In genomic region chr11:84919276-84919675, GRCm38 (mm10) we compare ENCODE assay signal across 9 mouse cellular contexts. TPM values are rescaled to one million over a fixed set of nuclear protein-coding genes. Genes with fewer than 3 reads are reported as not detected.
DNase-seq lines count a peak whose midpoint lies in the region; ATAC-seq and TF ChIP-seq lines count a peak whose summit lies in the region.
"Had no signal": no experiment of that assay in that cellular context is flagged by ENCODE, and none has a peak within 500 bp of the region (broad histone marks: within the 10 kb centered on the region; RNA-seq: fewer than 3 reads in every experiment).

No protein-coding gene starts in this region.

- no peaks in the 10 kb centered on the region for H3K4me1 ChIP-seq in midbrain, postnatal 0 days (ENCODE audit: insufficient read depth, low read length)
- H3K4me1 ChIP-seq in midbrain, embryonic 16.5 days (ENCODE audit: control insufficient read depth, insufficient read depth, low read length) = peaks cover 16% of the 10 kb centered on the region

- H3K9ac ChIP-seq in midbrain, postnatal 0 days (replicated peaks; ENCODE audit: low read length, poor library complexity, severe bottlenecking) = no peak overlapping the region
- no peak overlapping the region for H3K9ac ChIP-seq in midbrain, embryonic 16.5 days (ENCODE audit: low read depth, low read length)
- H3K9ac ChIP-seq: neural tube, embryonic 13.5 days had no signal

- TF ChIP-seq CTCF in midbrain, postnatal 0 days (IDR thresholded peaks at IDR 0.05) = peak; percentile 64

- H3K27me3 ChIP-seq in midbrain, postnatal 0 days (ENCODE audit: insufficient read depth, low read length) = no peaks in the 10 kb centered on the region
- no peaks in the 10 kb centered on the region for H3K27me3 ChIP-seq in midbrain, embryonic 16.5 days (ENCODE audit: control insufficient read depth, insufficient read depth, low read depth, low read length)
- H3K27me3 ChIP-seq: neural tube, embryonic 13.5 days had no signal

- no peak overlapping the region for H3K4me2 ChIP-seq in midbrain, postnatal 0 days (ENCODE audit: low read depth, low read length, poor library complexity, severe bottlenecking)
- no peak overlapping the region for H3K4me2 ChIP-seq in midbrain, embryonic 16.5 days (ENCODE audit: low read length)

- H3K36me3 ChIP-seq in midbrain, postnatal 0 days (ENCODE audit: insufficient read depth, low read length) = 0 out of 2 replicates have a peak, but pooled peaks cover under 1% of the 10 kb centered on the region
- no peaks in the 10 kb centered on the region for H3K36me3 ChIP-seq in midbrain, embryonic 16.5 days (ENCODE audit: control insufficient read depth, insufficient read depth, low read length)
- H3K36me3 ChIP-seq: neural tube, embryonic 13.5 days had no signal

- no peak overlapping the region for H3K27ac ChIP-seq in midbrain, postnatal 0 days (ENCODE audit: low read depth, low read length)
- no peak overlapping the region for H3K27ac ChIP-seq in midbrain, embryonic 16.5 days (ENCODE audit: low read length)
- H3K27ac ChIP-seq: neural tube, embryonic 13.5 days had no signal

- H3K9me3 ChIP-seq in midbrain, postnatal 0 days (ENCODE audit: low read length) = no peaks in the 10 kb centered on the region
- H3K9me3 ChIP-seq in midbrain, embryonic 16.5 days (replicated peaks; ENCODE audit: control insufficient read depth, low read length, poor library complexity, severe bottlenecking) = no peaks in the 10 kb centered on the region
- H3K9me3 ChIP-seq: neural tube, embryonic 13.5 days had no signal

- no peak for ATAC-seq in cerebellum, adult (ENCODE audit: insufficient number of reproducible peaks, low FRiP score, low TSS enrichment)
- ATAC-seq in midbrain, postnatal 0 days (ENCODE audit: low FRiP score) = no peak
- no peak for ATAC-seq in midbrain, embryonic 16.5 days

- 29% methylated on average over 3 of the region's 3 CpGs for WGBS in midbrain, postnatal 0 days
- 40% methylated on average over 3 of the region's 3 CpGs for WGBS in midbrain, embryonic 16.5 days

- intact Hi-C loops in heart, postnatal 14 days (cut with DNase I) = no loop called here

- no peak overlapping the region for H3K4me3 ChIP-seq in midbrain, postnatal 0 days (ENCODE audit: low read depth, low read length)
- no peak overlapping the region for H3K4me3 ChIP-seq in midbrain, embryonic 16.5 days (ENCODE audit: low read depth, low read length)
- H3K4me3 ChIP-seq: neural tube, embryonic 13.5 days had no signal

- DNase-seq in cerebellum, adult 11 months = peak; percentile 22
- peak; percentile 35 for DNase-seq in midbrain, postnatal 0 days (ENCODE audit: low spot score)
- peak; percentile 60 for DNase-seq in c-Kit-negative CD71-positive TER-119-positive erythroid progenitor cells, embryonic 14.5 days (ENCODE audit: low read depth, low spot score)
- peak; percentile 17 to 43 for DNase-seq in heart, postnatal 14 days
- DNase-seq in natural killer cell, adult 2 months (ENCODE audit: low spot score in 2 of 2) = peak; percentile 47 to 63
- DNase-seq in right cerebral cortex, postnatal 25 days = no peak

RNA-seq across cellular contexts. Expression of gene Znhit3, which starts 3.1 kb away (rescaled TPM):
- total RNA-seq in midbrain, postnatal 0 days (2014; rRNA removed) = 30.0 and 36.0 TPM in 2 replicates
- 79.7 and 86.3 TPM in 2 replicates for polyA plus RNA-seq in midbrain, postnatal 0 days (2015; fragmentation: Nextera tagmentation; extraction: Ambion mirVana)
- 63.4 and 64.2 TPM in 2 replicates for polyA plus RNA-seq in midbrain, embryonic 16.5 days (2015; fragmentation: Nextera tagmentation; extraction: Ambion mirVana)
- 1 to 10 TPM; 8.5 to 8.6 TPM for total RNA-seq in heart, postnatal 14 days (2021)

RNA-seq across cellular contexts. Expression of gene Car4, which starts 38.3 kb away (rescaled TPM):
- 0.71 and 1.5 TPM in 2 replicates for total RNA-seq in midbrain, postnatal 0 days (2014; rRNA removed)
- 9.0 and 12.1 TPM in 2 replicates for polyA plus RNA-seq in midbrain, postnatal 0 days (2015; fragmentation: Nextera tagmentation; extraction: Ambion mirVana)
- 3.6 and 5.7 TPM in 2 replicates for polyA plus RNA-seq in midbrain, embryonic 16.5 days (2015; fragmentation: Nextera tagmentation; extraction: Ambion mirVana)
- total RNA-seq in heart, postnatal 14 days (2021) = 10 to 100 TPM; 63.6 to 82.3 TPM

RNA-seq across cellular contexts. Expression of gene Pigw, which starts 39.2 kb away (rescaled TPM):
- 1.9 and 3.7 TPM in 2 replicates for total RNA-seq in midbrain, postnatal 0 days (2014; rRNA removed)
- polyA plus RNA-seq in midbrain, postnatal 0 days (2015; fragmentation: Nextera tagmentation; extraction: Ambion mirVana) = 1.6 and 1.7 TPM in 2 replicates
- polyA plus RNA-seq in midbrain, embryonic 16.5 days (2015; fragmentation: Nextera tagmentation; extraction: Ambion mirVana) = 2.4 and 3.4 TPM in 2 replicates
- total RNA-seq in heart, postnatal 14 days (2021) = 1 to 10 TPM; 5.3 to 6.0 TPM

RNA-seq across cellular contexts. Expression of gene Myo19, which starts 39.3 kb away (rescaled TPM):
- 9.4 and 13.6 TPM in 2 replicates for total RNA-seq in midbrain, postnatal 0 days (2014; rRNA removed)
- 4.4 and 4.7 TPM in 2 replicates for polyA plus RNA-seq in midbrain, postnatal 0 days (2015; fragmentation: Nextera tagmentation; extraction: Ambion mirVana)
- polyA plus RNA-seq in midbrain, embryonic 16.5 days (2015; fragmentation: Nextera tagmentation; extraction: Ambion mirVana) = 5.3 and 5.8 TPM in 2 replicates
- total RNA-seq in heart, postnatal 14 days (2021) = 10 to 100 TPM; 10.6 to 10.7 TPM

RNA-seq across cellular contexts. Expression of gene Ggnbp2, which starts 48.7 kb away (rescaled TPM):
- total RNA-seq in midbrain, postnatal 0 days (2014; rRNA removed) = 39.2 and 52.1 TPM in 2 replicates
- polyA plus RNA-seq in midbrain, postnatal 0 days (2015; fragmentation: Nextera tagmentation; extraction: Ambion mirVana) = 62.9 and 65.8 TPM in 2 replicates
- polyA plus RNA-seq in midbrain, embryonic 16.5 days (2015; fragmentation: Nextera tagmentation; extraction: Ambion mirVana) = 68.4 and 71.8 TPM in 2 replicates
- total RNA-seq in heart, postnatal 14 days (2021) = 10 to 100 TPM; 49.6 to 55.7 TPM

Comparison
In these comparisons a context has a peak if more than half of its experiments do, and no peak if none do; other contexts are left out.
1. RNA of gene Car4, which starts 38.3 kb away (total RNA-seq): 63.6 to 82.3 TPM in heart, postnatal 14 days; 0.71 to 1.5 TPM in midbrain, postnatal 0 days; every median in the first group is over 10 times any median in the second.